Mouse (Mus musculus) MEL (cell line): ENCODE measurements at regions not wholly inside any gene's neighbourhood (a gene's known extent, or its start where the extent isn't known, plus 50 kb on each side); places are given as distances from the start of the nearest gene placed in this dataset.

Experiments used
- BHLHE40 ChIP-seq: IDR thresholded peaks from 2 replicates; pipeline ENCODE4 v1.6.1; 2012; ENCODE audit warnings: low read depth, mild to moderate bottlenecking, inconsistent platforms, low read length, improper control_type of control experiment, borderline replicate concordance
- CTCF ChIP-seq, 3 experiments: IDR thresholded peaks in 2 of 3; conservative IDR thresholded peaks in 1 of 3; 2 replicates each; pipeline ENCODE4 v1.5.1; 2011 to 2012; ENCODE audit warnings: low read length in 3 of 3, low read depth in 2 of 3, mild to moderate bottlenecking in 2 of 3, improper control_type of control experiment in 1 of 3, inconsistent platforms in 1 of 3, mixed read lengths in 1 of 3, moderate library complexity in 1 of 3; ENCODE audit not compliant: control insufficient read depth in 1 of 3, insufficient read depth in 1 of 3, poor library complexity in 1 of 3, severe bottlenecking in 1 of 3
- HCFC1 ChIP-seq: IDR thresholded peaks from 2 replicates; pipeline ENCODE4 v1.6.1; 2012; ENCODE audit warnings: low read depth, mild to moderate bottlenecking, inconsistent platforms, low read length, improper control_type of control experiment, moderate library complexity
- MAFK ChIP-seq: IDR thresholded peaks from 2 replicates; pipeline ENCODE4 v1.6.1; 2011; ENCODE audit warnings: low read depth, mild to moderate bottlenecking, low read length, improper control_type of control experiment, borderline replicate concordance
- MAZ ChIP-seq: IDR thresholded peaks from 2 replicates; pipeline ENCODE4 v1.6.1; 2012; ENCODE audit warnings: low read depth, mild to moderate bottlenecking, inconsistent platforms, low read length, improper control_type of control experiment
- POLR2A ChIP-seq, 2 experiments: IDR thresholded peaks; 2 replicates each; pipeline ENCODE4 v1.6.1; 2011 to 2012; ENCODE audit warnings: low read length in 2 of 2, mild to moderate bottlenecking in 2 of 2, control low read depth in 1 of 2, improper control_type of control experiment in 1 of 2, low read depth in 1 of 2, moderate library complexity in 1 of 2; ENCODE audit not compliant: control insufficient read depth in 1 of 2, insufficient read depth in 1 of 2, poor library complexity in 1 of 2
- RAD21 ChIP-seq: IDR thresholded peaks from 2 replicates; pipeline ENCODE4 v1.6.1; 2011; ENCODE audit warnings: mild to moderate bottlenecking, low read depth, low read length, improper control_type of control experiment
- ZC3H11A ChIP-seq: IDR thresholded peaks from 2 replicates; pipeline ENCODE4 v1.6.1; 2012; ENCODE audit warnings: low read depth, mild to moderate bottlenecking, inconsistent platforms, low read length, improper control_type of control experiment
- ZMIZ1 ChIP-seq: IDR thresholded peaks from 2 replicates; pipeline ENCODE4 v1.6.1; 2012; ENCODE audit warnings: low read depth, mild to moderate bottlenecking, inconsistent platforms, low read length, improper control_type of control experiment, moderate library complexity
- ZNF384 ChIP-seq: IDR thresholded peaks from 2 replicates; pipeline ENCODE4 v1.6.1; 2012; ENCODE audit warnings: low read depth, mild to moderate bottlenecking, inconsistent platforms, low read length, improper control_type of control experiment

GRCm38 (mm10) chr5:12154551-12155091, 228.6 kb upstream of the Sema3d start:
- no peak for TF ChIP-seq BHLHE40
- TF ChIP-seq CTCF (IDR thresholded peaks at IDR 0.05 in 2 of 3, conservative IDR thresholded peaks at IDR 0.05 in 1 of 3; ENCODE audit: control insufficient read depth in 1 of 3, insufficient read depth in 1 of 3, low read depth in 2 of 3, low read length in 3 of 3, poor library complexity in 1 of 3, severe bottlenecking in 1 of 3) = no peak
- no peak for TF ChIP-seq POLR2A (IDR thresholded peaks at IDR 0.05; ENCODE audit: control insufficient read depth in 1 of 2, insufficient read depth in 1 of 2, low read depth in 1 of 2, low read length in 2 of 2, poor library complexity in 1 of 2)
- no peak for TF ChIP-seq MAFK
- TF ChIP-seq ZC3H11A = no peak
- TF ChIP-seq MAZ = no peak
- TF ChIP-seq ZNF384 = no peak
- no peak for TF ChIP-seq HCFC1
- no peak for TF ChIP-seq RAD21
- TF ChIP-seq ZMIZ1 = no peak
